Mouse (Mus musculus): ENCODE measurements around the gene Ap1m2.
"Not testable (repeated sequence)": the region's sequence is repeated elsewhere in the genome, so short reads cannot be mapped to it uniquely, and the experiment has no call there.

The Ap1m2 gene

DNA sequence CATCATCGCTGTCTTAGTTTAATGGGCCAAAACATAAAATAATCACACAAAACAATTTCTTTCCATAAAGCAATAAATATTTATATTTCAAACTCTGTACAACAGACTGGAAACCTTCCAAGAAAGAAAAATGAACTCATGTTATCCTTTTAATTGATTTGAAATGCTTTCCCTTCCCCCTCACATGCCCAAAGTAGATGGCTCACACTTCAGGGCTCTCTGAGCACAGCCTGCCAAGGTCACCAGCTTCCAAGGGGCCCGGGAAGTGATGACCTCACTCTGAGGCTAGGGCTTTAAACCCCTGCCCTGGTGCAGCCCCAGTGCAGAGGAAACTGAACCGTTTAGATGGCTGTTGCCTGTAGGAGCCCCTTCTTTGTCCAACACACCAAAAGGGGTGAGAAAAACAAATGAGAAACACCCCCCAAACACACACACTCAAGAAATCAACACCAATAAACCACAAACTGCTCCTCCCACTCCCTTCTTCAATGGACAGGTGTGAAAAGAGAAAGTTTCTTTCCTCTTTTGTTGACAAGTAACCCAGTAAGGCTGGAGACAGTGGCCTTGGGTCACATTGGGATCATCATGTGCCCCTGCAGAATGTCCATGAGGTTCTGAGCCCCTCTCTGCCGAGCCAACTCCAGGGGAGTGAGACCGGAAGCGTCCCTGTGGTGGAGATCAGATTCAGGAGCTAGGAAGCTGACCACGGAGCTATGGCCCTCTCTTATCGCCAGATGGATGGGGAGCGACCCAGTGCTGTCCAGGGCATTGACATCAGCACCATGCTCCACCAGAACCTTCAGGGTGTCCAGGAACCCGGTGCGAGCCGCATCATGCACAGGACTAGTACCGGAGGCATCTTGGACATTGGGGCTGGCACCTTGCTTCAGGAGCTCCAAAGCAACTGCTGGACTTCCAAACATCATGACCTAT is 23.5 kb downstream of the Ap1m2 start:
- peak in 1 of 2 experiments; percentile 53 for DNase-seq (ENCODE audit: low spot score in 2 of 2)

DNA sequence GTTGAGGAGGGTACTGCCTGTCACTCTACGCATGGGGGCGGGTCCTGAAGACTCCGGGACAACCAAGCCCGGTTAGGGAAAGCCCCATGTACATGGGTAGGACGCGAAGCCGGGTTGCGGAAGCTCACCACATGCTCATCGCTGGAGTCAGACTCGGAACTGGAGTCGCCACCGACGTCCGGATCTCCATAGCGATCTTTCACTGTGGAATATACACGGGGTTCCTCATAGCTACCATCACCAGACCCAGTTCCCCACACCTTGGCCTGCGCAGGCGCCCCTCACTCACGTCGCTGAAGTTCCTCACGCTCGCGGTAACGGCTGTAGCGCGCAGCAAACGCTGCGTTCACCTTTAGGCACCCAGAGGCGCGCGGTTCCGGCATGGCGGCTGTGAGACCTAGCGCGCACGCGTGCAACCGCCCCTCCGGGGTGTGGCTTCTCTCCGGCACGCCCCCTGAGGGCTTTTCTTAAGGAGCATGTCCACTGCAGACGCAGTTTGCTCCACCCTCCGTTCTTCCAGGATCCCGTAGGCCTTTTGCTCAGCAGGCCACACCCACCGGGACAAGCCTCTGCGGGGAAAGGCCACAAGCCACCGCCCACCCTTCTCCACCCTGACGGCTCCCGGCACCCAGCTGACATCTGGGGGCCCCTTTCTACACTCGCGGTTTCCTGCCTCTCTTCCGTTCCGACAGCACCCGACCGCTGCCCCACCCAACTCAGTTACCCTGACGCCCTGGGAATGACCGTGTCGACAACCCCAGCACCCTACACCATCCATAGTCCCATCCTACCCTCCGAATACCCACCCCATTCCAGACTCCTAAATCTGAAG is 24.4 kb downstream of the Ap1m2 start, which contains the start of gene Kri1:
Kri1 (minus strand) TSS at position 399 of the 832 bp plus-strand sequence.
- peak; percentile 98 for DNase-seq (ENCODE audit: low spot score in 2 of 2)

DNA sequence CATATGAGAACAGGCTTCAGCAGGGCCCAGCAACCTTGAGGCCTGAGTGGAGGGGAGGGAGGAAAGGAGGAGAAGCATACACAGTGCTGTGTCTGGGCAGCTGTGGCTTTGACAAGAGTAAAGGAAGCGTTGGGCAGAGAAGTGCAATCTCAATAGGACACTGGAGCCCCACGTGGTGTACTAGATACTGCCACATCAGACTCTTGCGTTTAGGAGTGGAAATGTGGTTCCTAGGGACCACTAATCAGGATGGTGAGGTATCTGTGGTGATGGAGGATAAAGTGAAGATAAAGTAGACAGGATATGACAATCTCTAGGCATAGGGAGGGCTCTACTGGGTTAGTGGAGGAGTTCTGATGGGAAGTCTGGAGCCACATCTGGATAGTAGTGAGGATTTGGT is 25.4 kb downstream of the Ap1m2 start:
- DNase-seq (ENCODE audit: low spot score in 2 of 2), result no peak

DNA sequence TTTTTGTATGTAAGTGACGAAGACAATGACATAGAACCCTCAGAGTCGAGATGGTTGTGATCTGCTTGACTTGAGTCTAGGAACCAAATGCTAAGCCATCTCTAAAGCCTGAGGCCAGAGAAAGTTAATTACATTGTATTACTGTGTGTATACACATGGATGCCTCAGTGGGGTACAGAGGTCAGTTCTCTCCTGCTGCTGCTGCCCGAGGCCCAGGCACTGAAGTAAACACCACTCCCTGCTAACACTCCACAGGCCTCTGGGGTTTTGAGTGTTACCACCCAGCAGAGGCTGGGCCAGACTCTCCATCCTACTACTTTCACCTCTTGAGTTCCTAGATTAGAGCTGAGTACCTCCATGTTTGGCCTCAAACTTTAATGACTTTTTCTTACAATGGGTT is 28.1 kb downstream of the Ap1m2 start:
- DNase-seq (ENCODE audit: low spot score in 2 of 2), result no peak

DNA sequence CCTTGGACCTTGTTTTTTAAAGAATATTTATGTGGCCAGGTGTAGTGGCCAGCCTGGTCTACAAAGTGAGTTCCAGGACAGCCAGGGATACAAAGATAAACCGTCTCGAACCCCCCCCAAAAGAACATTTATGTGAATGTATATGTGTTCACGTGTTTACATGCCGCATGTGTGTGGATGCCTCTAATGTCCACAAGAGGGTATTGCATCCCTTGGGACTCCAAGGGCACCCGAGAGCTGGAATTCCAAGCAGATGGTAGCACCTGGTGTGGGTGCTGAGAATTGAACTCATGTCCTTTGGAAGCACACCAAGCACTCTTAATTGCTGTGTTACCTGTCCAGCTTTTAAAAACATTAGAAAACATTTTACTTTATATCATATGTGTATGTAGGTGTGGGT is 28.5 kb downstream of the Ap1m2 start:
- no peak for DNase-seq (ENCODE audit: low spot score in 2 of 2)

DNA sequence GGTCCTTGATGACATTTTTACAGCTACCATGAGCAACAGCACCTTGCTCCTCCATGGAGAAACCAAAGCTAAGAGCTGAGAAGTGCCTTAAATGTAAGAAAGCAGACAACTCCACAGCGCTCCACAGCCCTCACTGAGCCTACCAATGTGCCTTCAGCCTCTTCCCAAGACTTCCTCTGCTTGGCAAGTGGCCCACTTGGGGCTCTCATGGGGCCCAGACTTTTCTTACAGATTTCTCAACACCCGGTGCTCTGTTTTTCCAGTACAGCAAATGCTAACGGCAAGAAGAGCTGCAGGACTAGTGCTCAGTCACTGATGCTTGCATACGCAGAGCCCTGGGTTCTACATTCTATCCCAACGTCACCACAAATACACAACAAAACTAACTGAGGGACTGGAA is 34.4 kb downstream of the Ap1m2 start:
- DNase-seq (ENCODE audit: low spot score in 2 of 2), result no peak

DNA sequence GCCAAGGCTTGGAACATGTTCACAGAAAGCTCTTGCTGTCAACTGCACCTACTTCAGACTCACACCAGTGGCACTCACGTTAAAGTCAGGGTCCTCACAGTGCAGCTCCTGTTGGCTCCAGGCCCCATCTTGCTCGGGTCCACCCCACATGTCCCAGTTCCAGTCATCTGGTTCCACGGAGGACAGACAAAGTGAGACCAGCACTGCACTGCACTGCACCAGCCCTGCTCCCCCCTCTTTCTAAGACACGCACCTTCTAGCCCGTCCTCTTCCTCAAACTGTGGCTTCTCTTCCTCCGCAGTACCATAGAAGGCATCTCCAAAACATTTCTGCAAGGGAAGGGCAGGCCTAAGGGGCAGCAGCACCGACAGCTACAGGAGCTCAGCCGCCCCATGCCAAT is 35.8 kb downstream of the Ap1m2 start:
- no peak for DNase-seq (ENCODE audit: low spot score in 2 of 2)

DNA sequence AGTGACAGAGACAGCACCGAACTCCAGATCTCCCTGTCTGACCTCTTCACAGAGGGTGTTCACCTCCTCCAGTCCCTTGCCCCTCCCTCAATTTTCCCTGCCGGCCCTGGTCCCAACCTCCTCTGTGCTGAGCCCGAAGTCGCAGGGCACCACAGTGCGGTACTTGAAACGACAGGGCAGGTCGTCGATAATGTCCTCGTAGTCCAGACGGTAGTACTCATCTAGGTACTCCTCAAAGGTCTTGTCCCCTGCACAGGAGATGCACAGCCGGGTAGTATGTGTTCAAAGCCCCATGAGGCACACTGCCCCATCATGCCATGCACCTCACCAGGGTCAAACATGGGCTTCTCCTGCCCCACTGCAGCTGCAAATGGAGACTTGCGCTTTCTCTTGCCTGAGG is 36.4 kb downstream of the Ap1m2 start:
- no peak for DNase-seq (ENCODE audit: low spot score in 2 of 2)

DNA sequence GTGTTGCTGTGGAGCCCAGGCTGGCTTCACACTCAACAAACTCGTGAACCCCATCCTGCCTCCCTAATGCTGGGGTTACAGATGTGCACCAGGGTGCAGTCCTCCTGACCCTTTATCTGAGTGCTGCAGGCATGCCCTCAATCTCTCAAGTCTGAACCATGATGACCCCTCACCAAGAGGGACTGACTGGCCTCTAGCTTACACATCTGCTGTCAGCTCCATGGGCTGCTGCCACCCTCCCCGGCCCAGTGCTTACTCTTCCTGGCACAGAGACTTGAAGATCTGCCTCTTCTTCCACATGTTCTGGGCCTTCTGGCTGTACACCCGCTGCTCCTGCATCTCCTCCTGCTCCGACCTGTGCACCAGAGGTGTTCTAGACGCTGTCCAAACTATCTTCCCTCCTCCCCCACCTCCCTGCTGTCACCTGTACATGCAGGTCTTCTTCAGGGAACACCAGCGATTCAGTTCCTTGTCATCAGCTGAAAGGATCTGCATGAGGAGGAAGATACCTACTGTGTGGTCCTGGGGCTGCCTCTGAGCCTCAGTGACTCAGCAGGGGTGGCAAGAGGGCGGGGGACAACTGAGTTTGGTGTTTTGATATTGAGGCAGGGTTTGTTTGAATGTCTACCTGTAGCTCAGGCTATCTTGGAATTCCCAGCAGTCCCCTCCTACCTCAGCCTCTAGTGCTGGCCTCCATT is 37.0 kb downstream of the Ap1m2 start:
- DNase-seq (ENCODE audit: low spot score in 2 of 2), result no peak

DNA sequence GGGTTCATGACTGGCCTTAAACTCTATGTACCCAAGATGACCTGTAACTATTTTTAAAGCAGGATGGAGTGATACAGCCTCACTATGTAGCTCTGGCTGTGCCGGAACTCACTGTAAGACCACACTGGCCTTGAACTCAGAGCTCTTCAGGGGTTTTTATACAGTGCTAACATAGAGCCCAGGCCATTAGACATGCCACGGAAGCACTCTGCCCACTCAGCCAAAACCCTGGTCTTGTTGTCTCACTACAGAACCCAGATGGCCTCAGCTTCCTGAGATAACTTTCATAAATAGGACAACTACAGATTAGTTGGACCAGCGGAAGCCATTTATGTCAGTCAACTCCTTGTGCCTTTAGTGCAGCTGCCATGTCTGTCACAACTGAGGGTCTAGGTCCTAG is 37.8 kb downstream of the Ap1m2 start:
- no peak for DNase-seq (ENCODE audit: low spot score in 2 of 2)

DNA sequence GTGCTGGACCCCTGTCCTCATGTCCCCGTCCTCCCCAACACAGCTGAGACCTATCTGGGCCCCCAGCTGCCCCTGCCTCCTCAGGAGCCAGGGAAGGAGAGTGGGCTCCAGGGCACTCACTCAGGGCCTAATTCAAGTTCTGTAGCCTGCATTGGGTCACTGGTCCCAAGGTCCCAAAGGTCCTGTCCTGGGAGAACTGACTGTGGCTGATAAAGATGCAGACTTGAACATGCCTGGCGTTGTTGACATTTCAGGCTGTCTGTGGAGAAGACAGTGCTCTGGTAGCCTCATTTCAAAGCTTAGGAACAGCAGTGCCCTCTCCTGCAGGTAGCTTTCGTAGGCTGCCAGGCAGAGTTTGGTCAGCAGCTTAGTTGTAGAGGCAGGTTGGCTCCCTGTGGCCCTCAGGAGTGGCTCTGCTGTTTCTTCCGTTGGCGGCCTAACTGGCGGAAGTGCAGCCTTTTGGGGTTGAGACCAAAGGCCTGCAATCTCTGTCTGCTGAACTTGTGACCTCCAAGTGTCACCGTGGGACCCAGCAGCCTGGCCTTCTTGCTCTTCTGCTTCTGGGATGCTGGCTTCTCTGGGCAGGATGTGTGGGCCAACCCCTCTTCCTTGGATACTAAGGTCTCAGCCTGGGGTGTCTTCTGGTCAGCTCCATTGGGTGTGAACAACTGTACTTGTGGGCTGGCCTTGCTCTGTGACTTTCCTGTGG is 38.5 kb downstream of the Ap1m2 start:
- DNase-seq (ENCODE audit: low spot score in 2 of 2), result no peak

DNA sequence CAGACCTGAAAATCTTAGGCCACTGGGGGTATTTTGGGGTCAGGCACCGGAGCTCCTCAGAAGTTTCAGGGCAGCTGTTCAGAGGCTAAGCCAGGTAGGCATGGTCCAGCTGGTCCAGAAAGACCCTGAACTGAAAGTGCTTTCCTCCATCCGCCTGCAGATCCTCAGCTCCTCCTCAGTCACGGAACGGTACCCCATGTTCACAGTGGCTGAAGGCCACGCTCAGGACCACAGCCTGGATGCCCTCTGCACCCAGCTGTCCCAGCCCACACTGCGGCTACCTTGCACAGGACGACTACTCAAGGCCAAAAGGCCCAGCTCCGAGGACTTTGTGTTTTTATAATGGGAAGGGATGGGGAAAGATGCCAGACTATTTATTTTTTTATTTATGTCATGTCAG is 39.0 kb downstream of the Ap1m2 start:
- DNase-seq (ENCODE audit: low spot score in 2 of 2), result no peak

DNA sequence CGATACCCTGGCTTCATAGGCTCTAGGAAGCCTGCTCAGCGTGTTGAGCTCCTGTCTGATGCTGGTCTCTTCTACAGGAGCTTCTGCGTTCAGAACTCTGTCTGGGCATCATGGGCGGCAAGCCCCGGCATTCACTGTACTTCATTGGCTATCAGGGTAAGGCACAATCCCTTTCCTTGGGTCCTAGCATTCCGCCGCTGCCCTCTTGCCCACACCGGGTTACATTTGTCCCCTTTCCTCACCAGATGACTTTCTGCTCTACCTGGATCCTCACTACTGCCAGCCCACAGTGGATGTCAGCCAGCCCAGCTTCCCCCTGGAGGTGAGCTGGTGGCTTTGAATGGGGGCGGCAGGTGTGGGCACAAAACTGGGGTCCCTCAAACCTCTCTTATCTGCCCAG is 39.7 kb downstream of the Ap1m2 start:
- no peak for DNase-seq (ENCODE audit: low spot score in 2 of 2)

DNA sequence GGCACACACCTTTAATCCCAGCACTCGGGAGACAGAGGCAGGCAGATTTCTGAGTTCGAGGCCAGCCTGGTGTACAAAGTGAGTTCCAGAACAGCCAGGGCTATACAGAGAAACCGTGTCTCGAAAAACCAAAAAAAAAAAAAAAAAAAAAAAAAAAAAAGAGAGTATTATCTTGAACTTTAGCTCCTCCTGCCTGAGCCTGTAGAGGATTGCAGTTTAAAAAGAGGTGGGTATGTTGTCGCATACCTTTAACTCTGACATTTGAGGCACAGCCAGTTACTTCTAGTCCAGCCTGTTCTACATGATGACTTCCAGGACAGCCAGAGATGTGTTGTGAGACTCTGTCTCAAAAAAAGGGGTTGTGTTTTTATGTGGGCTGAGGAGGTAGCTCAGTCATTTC is 42.5 kb downstream of the Ap1m2 start:
- not testable (repeated sequence) for DNase-seq (ENCODE audit: low spot score in 2 of 2)

DNA sequence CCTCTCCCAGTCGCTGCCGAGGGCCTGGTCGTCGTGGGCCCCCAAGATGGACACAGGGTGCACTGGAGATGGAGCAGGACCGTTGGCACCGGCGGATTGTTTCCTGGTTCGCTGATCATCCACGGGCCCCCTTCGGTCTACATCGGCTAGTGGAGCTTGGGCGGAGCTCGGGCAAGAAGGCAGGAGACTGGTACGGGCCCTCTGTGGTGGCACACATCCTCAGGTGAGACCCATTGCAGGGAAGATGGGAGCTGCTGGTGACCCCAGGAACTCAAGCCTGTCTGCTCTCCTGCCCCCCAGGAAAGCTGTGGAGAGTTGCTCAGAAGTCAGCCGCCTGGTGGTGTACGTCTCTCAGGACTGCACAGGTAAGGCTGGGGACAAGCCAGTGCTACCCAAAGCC is 43.8 kb downstream of the Ap1m2 start:
- DNase-seq (ENCODE audit: low spot score in 2 of 2), result no peak

DNA sequence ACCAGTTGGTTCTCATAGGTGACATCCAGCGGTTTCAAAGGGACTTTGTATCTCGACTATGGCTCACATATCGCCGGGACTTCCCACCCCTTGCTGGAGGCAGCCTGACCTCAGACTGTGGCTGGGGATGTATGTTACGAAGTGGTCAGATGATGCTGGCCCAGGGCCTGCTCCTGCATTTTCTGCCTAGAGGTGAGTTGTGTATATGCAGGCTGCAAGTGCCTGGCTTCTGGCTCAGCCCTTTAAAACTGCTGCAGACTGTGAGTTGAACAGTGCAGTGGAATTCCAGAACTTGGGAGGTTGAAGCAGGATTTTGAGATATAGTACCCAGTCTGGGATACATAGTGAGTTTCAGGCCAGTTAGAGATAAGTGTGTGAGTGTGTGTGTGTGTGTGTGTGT is 45.2 kb downstream of the Ap1m2 start:
- DNase-seq (ENCODE audit: low spot score in 2 of 2), result no peak

DNA sequence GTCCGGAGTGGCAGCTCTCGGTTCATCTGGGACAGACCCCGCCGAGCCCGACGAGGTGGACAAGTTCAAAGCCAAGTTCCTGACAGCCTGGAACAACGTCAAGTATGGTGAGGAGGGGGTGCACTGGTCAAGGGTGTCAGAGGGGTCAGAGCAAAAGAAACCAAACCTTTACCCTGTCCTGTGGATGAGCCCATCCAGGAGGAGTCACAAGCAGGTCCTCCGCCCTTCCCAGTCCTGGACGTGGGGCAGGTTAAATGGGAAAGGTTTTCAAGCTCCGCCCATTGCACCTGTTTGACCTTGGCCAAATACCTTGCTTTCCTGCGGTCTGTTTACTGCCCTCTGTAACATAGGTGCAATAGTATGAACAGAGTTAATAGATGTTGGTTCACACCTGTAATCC is 46.5 kb downstream of the Ap1m2 start:
- DNase-seq (ENCODE audit: low spot score in 2 of 2), result no peak

DNA sequence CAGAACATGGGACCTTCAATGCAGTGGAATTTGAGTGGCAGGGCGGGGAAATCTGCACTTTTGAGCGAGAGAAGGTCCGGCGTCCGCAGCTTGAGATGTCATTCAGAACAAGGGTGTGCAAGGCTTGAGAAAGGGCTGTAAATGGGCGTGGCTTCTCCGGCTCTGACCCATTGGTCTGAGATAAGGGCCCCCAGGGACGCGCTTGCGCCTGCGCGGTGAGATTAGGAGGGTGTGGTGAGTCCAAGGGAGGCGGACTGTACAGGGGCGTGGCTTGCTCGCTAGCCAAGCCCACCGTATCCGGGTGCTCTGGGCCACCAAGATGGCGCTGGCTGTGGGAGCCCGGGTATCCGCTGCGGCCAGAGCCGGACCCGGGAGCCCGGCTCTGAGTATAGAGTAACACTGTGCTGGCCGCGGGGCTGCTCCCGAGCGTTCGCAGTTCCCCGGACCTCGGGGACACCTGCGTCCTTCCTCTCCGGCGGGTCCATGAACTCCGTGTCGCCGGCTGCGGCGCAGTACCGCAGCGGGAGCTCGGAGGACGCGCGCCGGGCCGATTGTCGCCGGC is 47.1 kb downstream of the Ap1m2 start, which contains the start of gene Atg4d:
Atg4d (plus strand) TSS at position 294 of the 562 bp plus-strand sequence.
- peak; percentile 98 to 99 for DNase-seq (ENCODE audit: low spot score in 2 of 2)

DNA sequence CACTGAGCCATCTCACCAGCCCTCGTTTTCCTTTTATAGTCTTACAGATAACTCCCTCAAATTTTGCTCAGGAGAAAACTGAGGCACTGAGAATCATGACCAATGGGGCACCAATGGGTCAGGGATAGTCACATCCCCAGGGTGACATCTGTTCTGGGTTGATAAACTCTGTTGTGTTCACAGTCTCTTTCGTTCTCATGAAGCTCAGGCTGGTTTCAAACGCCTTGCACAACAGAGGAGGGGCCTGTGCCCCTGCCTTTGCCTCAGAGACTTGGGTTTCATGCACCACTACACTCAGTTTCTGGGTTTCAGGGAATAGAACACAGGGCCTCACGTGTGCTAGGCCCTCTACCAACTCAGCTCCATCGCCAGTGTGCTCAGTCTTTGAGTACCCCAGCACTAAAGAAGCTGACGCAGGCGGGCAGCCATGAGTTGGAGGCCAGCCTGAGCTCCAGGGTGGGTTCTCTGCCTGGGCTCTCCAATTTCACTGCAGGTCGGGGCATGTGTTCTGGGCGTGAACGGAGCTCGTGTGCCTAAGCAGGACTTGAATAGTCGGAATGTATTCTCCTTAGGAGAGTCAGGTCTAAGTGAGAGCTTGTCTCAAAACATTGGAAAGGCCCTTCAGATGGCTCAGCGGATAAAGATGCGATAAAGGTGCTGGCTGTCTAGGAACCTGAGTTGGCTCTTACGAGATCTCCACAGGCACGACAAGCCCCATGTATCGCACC is 47.7 kb downstream of the Ap1m2 start:
- DNase-seq (ENCODE audit: low spot score in 2 of 2), result no peak

DNA sequence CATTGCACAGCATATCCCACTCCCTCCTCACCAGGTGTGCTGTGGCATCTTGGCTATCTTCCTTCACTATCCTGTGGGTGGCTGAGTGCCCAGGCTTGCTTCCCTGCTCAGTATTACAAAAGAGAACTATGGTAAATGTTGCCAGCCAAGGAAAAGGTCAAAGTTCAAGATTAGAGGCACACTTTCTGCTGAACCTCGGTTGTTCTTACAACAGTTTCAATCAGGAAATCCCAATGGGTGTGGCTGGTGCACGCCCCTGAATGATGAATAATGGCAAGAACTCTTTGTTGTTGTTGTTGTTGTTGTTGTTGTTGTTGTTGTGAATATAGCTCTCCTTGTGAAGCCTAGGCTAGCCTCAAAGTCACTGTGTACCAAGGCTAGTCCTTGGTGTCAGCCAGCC is 50.3 kb downstream of the Ap1m2 start:
- DNase-seq (ENCODE audit: low spot score in 2 of 2), result no peak
